Mouse (Mus musculus) spleen, adult 18-20 months (tissue): Measurements from ENCODE around the gene Pgm3.
"Not testable (repeated sequence)": the region's sequence is repeated elsewhere in the genome, so short reads cannot be mapped to it uniquely, and the experiment has no call there.

Source experiments
- DNase-seq, 2 experiments: peaks; one replicate each; pipeline ENCODE4 v3.0.0; 2022; ENCODE audit warnings: mixed read lengths in 2 of 2

Pgm3 gene

GRCm38 (mm10) chr9:86571540-86572135, at the start of gene Pgm3, which contains the start of gene Rwdd2a:
Gene Pgm3, minus strand, starts transcription at chr9:86571842.
Gene Rwdd2a, plus strand, starts transcription at chr9:86571991.
- peak; percentile 95 to 98 for DNase-seq

- DNase-seq: no peak
These were observed 47.9 kb upstream of the Pgm3 start for GRCm38 (mm10) chr9:86619341-86620139.

- DNase-seq: no peak
These were observed 46.3 kb upstream of the Pgm3 start for GRCm38 (mm10) chr9:86617837-86618492.

- DNase-seq: no peak
These were observed 44.1 kb upstream of the Pgm3 start for GRCm38 (mm10) chr9:86615765-86616164.

GRCm38 (mm10) chr9:86612091-86612490, 40.4 kb upstream of the Pgm3 start:
- no peak for DNase-seq

- DNase-seq: no peak
These were observed 34.1 kb upstream of the Pgm3 start for GRCm38 (mm10) chr9:86605776-86606175.

- no peak for DNase-seq
These were observed 28.2 kb upstream of the Pgm3 start for GRCm38 (mm10) chr9:86599723-86600303.

GRCm38 (mm10) chr9:86596983-86597382, 25.3 kb upstream of the Pgm3 start:
- not testable (repeated sequence) for DNase-seq

- not testable (repeated sequence) for DNase-seq
These were observed 22.7 kb upstream of the Pgm3 start for GRCm38 (mm10) chr9:86594357-86594767.

- no peak for DNase-seq
These were observed 21.3 kb upstream of the Pgm3 start for GRCm38 (mm10) chr9:86592676-86593668.

- DNase-seq: no peak
These were observed 15.6 kb upstream of the Pgm3 start for GRCm38 (mm10) chr9:86587019-86587795.

GRCm38 (mm10) chr9:86583740-86584139, 12.1 kb upstream of the Pgm3 start:
- peak; percentile 50 to 66 for DNase-seq

GRCm38 (mm10) chr9:86579657-86580056, 8.0 kb upstream of the Pgm3 start:
- peak in 1 of 2 experiments; percentile 30 for DNase-seq

GRCm38 (mm10) chr9:86575178-86575577, 3.5 kb upstream of the Pgm3 start:
- no peak for DNase-seq

GRCm38 (mm10) chr9:86573616-86574303, 2.1 kb upstream of the Pgm3 start:
- no peak for DNase-seq

- peak; percentile 72 to 90 for DNase-seq
These were observed 1.1 kb upstream of the Pgm3 start for GRCm38 (mm10) chr9:86572636-86573291.

GRCm38 (mm10) chr9:86572196-86572595, 554 bp upstream of the Pgm3 start:
- no peak for DNase-seq

GRCm38 (mm10) chr9:86570946-86571345, 696 bp downstream of the Pgm3 start:
- no peak for DNase-seq

GRCm38 (mm10) chr9:86570261-86570890, 1.3 kb downstream of the Pgm3 start:
- DNase-seq: no peak
